Mouse (Mus musculus): ENCODE data around the gene Paqr9.

- TF ChIP-seq EP300 (IDR thresholded peaks at IDR 0.05; ENCODE audit: low read length) (no peak), ZC3H11A (IDR thresholded peaks at IDR 0.05; ENCODE audit: low read depth, low read length) (no peak), CTCF (conservative IDR thresholded peaks at IDR 0.05 in 1 of 2, IDR thresholded peaks at IDR 0.05 in 1 of 2; ENCODE audit: low read depth in 2 of 2, low read length in 2 of 2) (no peak), USF2 (conservative IDR thresholded peaks at IDR 0.05; ENCODE audit: low read depth, low read length) (no peak), MAFK (IDR thresholded peaks at IDR 0.05; ENCODE audit: insufficient replicate concordance, low read length) (no peak), CHD2 (IDR thresholded peaks at IDR 0.05; ENCODE audit: low read length) (no peak)
These were observed 14.9 kb upstream of the Paqr9 start for GRCm38 (mm10) chr9:95544598-95544997.
